Mouse (Mus musculus) cortical plate, adult 2 months (tissue): Measurements from ENCODE around the gene Ube2v1.

Experiments used
- CTCF ChIP-seq: fragments of 200-500 bp; IDR thresholded peaks from 2 replicates; pipeline ENCODE4 v1.5.1; 2011; ENCODE audit warnings: mild to moderate bottlenecking, control low read depth, low read length; ENCODE audit not compliant: insufficient read depth; ENCODE audit errors: extremely low read depth
- POLR2A ChIP-seq: fragments of 200-500 bp; IDR thresholded peaks from 2 replicates; pipeline ENCODE4 v1.6.1; 2011; ENCODE audit warnings: mild to moderate bottlenecking, low read length, control low read depth; ENCODE audit not compliant: insufficient read depth; ENCODE audit errors: extremely low read depth

- TF ChIP-seq POLR2A (no peak), CTCF (no peak)
Observed at GRCm38 (mm10) chr2:167612122-167612521, 19.8 kb downstream of the Ube2v1 start.
